Mouse (Mus musculus) gastrocnemius, adult 2 months (tissue): Measurements from ENCODE around the gene 0610040J01Rik. TPM values are rescaled to one million over a fixed set of nuclear protein-coding genes. Genes with fewer than 3 reads are reported as not detected.
A peak's percentile ranks its signal among the peaks of the same experiment; 100 is the strongest.

Experiments used
- DNase-seq: peaks from one replicate; pipeline ENCODE4 v3.0.0; 2022
- H3K27ac ChIP-seq: fragments of 200-600 bp; 2 replicates; pipeline ENCODE4 v1.8.1; 2022; ENCODE audit warnings: mild to moderate bottlenecking
- H3K4me3 ChIP-seq: fragments of 200-600 bp; 2 replicates; pipeline ENCODE4 v1.8.1; 2022; ENCODE audit warnings: mild to moderate bottlenecking, moderate library complexity
- CTCF ChIP-seq: fragments of 200-600 bp; IDR thresholded peaks from 2 replicates; pipeline ENCODE4 v1.8.1; 2022; ENCODE audit warnings: antibody characterized with exemption, mild to moderate bottlenecking, moderate library complexity
- intact Hi-C: fragments of 180-260 bp; cut with DNase I; formaldehyde crosslinking; loops from one replicate; pipeline ENCODE4 v1.15.1; 2025
- total RNA-seq, 2 experiments: library from RNA; stranded (reverse); gene quantifications; 2 replicates each; pipeline ENCODE4 v1.2.3; 2021

Gene 0610040J01Rik
- total RNA-seq, 2 experiments from 2014 or later, result 5.6 to 11.4 TPM

DNA sequence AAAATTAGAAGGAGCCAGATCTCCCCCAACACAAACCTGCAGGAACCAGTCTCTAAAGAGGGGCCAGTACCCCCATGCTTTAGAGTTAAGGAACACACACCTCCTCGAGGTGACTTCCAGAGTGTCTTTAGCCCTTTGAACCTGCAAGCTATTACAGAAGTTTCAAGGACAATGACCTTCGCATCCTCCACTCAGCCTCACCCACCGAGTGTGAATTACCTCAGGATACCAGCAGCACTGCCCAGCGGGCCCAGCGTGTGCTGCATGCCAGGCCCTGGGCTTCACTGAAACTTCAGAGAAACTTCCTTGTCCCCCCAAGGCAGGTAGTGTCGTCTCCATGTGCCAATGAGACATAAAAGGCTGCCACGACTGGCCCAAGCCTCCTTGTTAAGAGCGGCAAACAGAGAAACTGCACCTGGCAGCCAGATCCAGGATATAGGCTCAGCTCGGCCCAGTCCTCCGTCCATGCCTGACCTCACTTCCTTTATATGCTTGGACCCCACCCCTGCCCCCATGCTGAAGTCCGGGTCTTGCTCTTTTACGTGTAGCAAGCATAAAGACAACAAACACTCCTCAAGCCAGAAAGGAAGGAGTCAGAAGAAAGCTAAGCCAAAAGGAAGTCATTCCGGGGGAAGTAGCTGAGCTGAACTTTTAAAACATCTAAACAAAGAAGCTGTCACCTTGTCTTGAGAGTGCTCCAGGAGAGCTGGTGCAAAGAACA, 111.3 kb downstream of the 0610040J01Rik start:
- DNase-seq, result no peak
- Histone ChIP-seq H3K27ac (peak overlapping the region; percentile 31; the same call in 1 of the 2 replicates), H3K4me3 (peak overlapping the region; percentile 21; the same call in 1 of the 2 replicates)
- intact Hi-C loops, result loop anchor here (5.0 kb wide), 1 partner anchor 44 kb away; the partner anchor contains the start of gene Rell1
- no peak for TF ChIP-seq CTCF

DNA sequence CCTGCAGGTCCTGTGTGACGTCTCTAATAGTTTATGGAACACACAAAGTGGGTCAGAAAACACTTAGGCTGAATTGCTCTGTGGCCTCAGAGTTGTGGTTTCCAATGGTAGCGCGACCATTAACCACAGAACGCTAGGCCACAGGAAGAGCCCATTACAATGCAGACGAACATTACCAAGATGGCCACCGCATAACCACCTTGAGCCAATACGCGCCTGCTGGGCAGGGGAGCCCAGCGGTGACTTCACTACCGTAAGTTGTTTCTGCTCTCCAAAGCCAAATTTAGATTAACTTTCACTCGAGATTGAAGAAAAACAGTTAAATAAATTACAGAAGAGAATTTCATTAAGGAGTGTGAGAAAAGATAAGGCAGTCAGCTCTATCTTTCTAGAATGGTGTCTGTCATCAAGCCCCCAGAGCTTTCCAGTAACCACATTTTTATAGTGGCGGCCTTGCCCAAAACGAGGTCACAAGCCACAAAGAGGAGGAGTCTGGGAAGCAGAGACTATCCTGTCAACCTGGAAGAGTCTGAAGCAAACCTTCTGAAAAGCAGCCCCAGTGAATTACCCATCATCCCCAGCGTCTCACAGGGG, 113.0 kb downstream of the 0610040J01Rik start:
- no peak overlapping the region for H3K27ac ChIP-seq
- no peak for DNase-seq
- intact Hi-C loops, result no loop called here
- no peak overlapping the region for H3K4me3 ChIP-seq
- TF ChIP-seq CTCF, result no peak

DNA sequence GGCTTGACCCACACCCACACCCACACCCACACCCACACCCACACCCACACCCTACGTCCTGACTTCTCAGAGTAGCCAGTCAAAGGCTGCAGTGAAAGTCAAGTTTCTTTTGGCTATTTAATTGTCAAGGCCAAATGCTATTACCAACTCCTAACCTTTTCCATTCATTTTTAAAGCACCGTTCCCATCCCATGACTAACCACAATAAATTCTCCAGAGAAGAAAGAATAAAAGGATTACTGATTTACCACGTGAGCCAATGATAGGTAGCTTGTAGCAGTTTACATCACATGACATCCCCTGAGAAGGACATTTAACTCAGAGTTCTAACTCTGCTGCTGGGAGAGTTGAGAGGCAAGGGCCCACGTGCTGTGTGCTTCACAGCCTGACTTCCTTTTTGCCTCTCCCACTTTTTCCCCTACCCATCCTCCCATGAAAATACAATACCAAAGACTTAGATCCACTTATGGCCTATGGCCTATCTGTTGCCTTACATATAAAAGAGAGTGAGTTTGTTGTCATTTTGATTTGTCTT, 118.7 kb downstream of the 0610040J01Rik start:
- H3K4me3 ChIP-seq, result no peak overlapping the region
- no peak for DNase-seq
- H3K27ac ChIP-seq, result no peak overlapping the region
- intact Hi-C loops, result no loop called here
- TF ChIP-seq CTCF, result no peak

DNA sequence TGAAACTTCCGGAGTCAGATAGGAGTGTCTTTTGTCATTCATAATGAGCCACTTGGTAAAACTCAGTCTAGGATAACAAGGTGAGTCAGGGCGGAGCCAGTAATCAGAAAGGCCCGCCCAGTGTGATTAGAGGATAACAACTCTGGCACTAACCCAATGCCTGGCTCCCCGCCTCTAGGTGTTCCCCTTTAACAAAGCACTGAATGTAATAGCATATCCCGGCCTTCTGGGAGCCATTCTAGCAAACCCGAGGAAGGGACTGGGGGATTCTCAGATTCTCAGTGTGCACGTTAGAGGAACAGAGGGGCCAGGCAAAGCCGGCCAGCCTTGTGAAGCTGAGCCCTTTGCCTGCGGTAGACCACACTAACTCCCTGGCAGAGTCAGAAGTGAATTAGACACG, 120.7 kb downstream of the 0610040J01Rik start:
- intact Hi-C loops, result no loop called here
- no peak overlapping the region for H3K4me3 ChIP-seq
- no peak overlapping the region for H3K27ac ChIP-seq
- TF ChIP-seq CTCF, result no peak
- no peak for DNase-seq

DNA sequence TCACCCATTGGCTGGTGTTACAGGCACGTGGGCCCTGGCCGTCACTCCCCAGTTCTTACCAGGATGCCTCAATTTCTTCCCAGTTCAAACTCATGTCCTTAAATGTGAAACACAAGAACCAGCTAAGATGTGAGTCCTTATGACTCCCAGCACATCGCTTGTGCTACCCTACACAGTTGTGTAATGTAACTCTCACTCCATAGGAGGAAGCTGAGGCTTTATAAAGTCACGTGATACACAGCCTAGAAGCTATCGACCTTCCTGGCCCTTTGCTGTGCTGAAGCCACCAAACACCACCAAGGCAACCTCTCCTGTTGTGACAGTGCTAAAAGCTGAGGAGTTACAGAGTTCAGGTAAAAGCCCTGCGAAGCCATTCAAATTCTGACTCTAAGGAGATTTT, 123.4 kb downstream of the 0610040J01Rik start:
- intact Hi-C loops, result no loop called here

DNA sequence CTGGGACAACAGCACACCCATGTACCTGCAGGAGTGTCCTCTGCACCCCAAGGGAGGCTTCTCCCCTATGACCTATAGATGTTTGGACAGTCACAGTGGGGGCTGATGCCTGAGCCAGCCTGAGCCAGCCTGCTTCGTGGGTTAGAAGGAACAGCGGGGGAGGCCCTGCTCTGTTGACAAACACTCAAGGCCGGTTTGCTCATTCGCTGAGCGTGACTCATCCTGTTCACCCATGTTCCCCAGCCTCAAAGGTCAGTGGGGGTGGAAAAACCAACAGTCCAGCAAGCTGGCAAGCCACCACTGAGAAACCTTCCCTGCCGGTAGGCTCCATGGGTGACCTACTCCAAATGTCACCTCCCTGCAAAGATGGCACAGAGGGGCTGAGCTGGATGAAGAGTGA, 124.6 kb downstream of the 0610040J01Rik start:
- peak; percentile 50 for DNase-seq
- intact Hi-C loops, result no loop called here
- Histone ChIP-seq H3K4me3 (no peak overlapping the region), H3K27ac (peak overlapping the region; percentile 64)
- no peak for TF ChIP-seq CTCF

More for the DNA sequence above, 123.4 kb downstream of the 0610040J01Rik start:
- no peak for TF ChIP-seq CTCF
- no peak for DNase-seq
- Histone ChIP-seq H3K27ac (no peak overlapping the region), H3K4me3 (no peak overlapping the region)

DNA sequence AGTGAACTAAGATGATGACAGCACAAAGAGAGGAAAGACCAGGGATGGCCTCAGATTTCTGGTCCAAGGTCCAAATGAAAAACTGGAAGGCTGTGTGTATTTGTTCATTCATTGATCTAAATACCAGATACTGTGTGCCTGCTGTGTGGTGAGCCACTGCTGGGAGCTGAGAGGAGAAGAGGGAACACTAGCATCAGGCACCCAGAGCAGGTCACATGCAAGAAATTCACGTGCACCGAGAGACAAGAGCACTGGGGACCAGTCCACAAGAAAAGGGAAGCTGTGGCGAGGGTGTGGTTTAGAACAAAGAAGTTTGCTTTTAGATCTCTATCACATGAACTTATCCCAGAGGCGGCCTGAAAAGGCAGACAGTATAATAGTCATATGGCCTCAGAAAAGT, 126.4 kb downstream of the 0610040J01Rik start:
- H3K27ac ChIP-seq, result no peak overlapping the region
- DNase-seq, result no peak
- TF ChIP-seq CTCF, result no peak
- H3K4me3 ChIP-seq, result no peak overlapping the region
- intact Hi-C loops, result no loop called here

DNA sequence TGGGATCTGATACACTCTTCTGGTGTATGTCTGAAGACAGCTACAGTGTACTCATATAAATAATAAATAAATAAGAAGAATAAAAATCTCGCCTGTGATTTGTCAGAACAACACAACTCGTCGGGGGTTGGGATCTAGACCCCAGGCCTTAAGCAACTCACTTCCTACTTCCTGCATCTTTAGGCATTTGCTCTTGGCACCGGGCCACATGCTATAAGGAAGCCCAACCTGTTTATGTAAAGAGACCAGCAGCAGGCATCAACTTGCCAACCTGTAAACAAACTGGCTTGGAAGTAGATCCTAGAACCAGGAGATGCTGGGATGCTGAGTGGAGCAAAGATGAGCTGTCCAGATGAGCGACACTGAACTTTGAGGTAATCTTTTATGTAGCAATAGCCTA, 129.7 kb downstream of the 0610040J01Rik start:
- DNase-seq, result no peak
- H3K4me3 ChIP-seq, result no peak overlapping the region
- TF ChIP-seq CTCF, result no peak
- intact Hi-C loops, result no loop called here
- no peak overlapping the region for H3K27ac ChIP-seq

DNA sequence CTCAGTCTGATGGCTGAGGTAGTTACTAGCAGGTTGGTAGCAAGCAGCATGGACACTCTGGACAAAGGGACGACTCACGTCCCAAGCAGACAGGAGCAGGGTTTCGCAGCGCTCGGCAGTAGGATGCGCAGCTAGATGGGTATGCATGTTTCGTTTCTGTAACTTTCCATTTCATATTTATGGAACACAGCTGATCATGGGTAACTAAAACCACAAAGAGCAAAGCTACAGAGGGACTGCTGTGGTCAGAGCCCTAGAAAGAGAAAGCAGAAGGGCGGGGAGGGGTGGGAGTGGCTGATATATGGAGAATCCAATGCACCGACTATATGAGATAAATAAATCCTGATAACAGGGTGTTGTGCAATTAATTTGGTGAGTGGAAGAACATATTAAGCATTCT, 131.1 kb downstream of the 0610040J01Rik start:
- intact Hi-C loops, result no loop called here
- no peak overlapping the region for H3K4me3 ChIP-seq
- no peak for DNase-seq
- no peak overlapping the region for H3K27ac ChIP-seq
- no peak for TF ChIP-seq CTCF

DNA sequence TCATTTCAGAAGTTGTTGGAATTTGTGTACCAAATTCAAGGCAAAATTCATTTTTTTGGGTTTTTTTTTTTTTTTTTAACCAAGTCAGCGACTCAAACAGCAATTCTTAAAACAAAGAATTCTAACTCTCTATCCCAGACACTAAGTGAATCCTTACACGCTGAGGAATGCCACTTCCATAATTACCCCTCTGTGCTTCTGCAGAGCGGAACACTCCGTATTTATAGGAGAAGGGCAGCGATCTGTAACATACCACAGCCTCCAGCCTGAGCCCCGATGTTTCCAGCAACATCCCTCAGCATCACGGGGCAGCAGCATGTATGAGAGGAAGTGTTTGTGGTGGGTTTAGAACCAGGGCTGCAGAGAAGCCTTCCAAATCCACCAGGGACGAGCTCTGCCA, 135.4 kb downstream of the 0610040J01Rik start:
- intact Hi-C loops, result no loop called here
- no peak overlapping the region for H3K27ac ChIP-seq
- DNase-seq, result no peak
- H3K4me3 ChIP-seq, result no peak overlapping the region
- TF ChIP-seq CTCF, result no peak

DNA sequence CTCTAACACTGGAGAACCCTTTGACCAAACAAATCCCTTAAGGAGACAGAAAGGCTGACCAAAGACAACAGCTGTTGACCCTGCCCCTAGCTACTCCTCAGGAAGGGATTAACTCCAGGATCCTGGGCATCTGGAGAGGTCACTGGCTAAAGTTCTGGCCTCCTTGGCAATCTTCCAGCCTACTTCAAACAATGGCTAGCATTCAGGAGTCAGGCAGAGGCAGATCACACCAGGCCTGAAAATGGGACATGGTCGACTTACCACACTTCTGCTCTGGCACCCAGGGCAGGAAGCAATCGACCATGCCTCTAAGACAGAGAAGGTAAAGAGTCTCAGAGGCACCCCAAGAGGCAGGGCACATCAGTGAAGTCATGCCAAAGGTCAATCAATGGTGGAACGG, 137.0 kb downstream of the 0610040J01Rik start:
- Histone ChIP-seq H3K27ac (no peak overlapping the region), H3K4me3 (no peak overlapping the region)
- TF ChIP-seq CTCF, result no peak
- DNase-seq, result no peak
- intact Hi-C loops, result no loop called here

Other genes starting within 250 kb of the 0610040J01Rik start
- gene Nwd2, start 163.3 kb upstream of the 0610040J01Rik start, total RNA-seq, result not detected
- 10 to 100 TPM in 1 of 2 experiments, 1 to 10 TPM in 1; 8.0 to 12.5 TPM for gene Rell1, start 156.5 kb downstream of the 0610040J01Rik start, total RNA-seq